Mouse (Mus musculus): ENCODE data around the gene Ptprh.

The Ptprh gene

GRCm38 (mm10) chr7:4603873-4604272, at the start of gene Ptprh:
Gene Ptprh (minus strand): TSS chr7:4604041.
- no peak for DNase-seq (ENCODE audit: low spot score)

- DNase-seq (ENCODE audit: low spot score): no peak
Observed at GRCm38 (mm10) chr7:4653351-4653750, 49.5 kb upstream of the Ptprh start.

- no peak for DNase-seq (ENCODE audit: low spot score)
Observed at GRCm38 (mm10) chr7:4652726-4653125, 48.9 kb upstream of the Ptprh start.

- DNase-seq (ENCODE audit: low spot score): no peak
Observed at GRCm38 (mm10) chr7:4651581-4651980, 47.7 kb upstream of the Ptprh start.

- no peak for DNase-seq (ENCODE audit: low spot score)
Observed at GRCm38 (mm10) chr7:4647992-4648391, 44.2 kb upstream of the Ptprh start.

GRCm38 (mm10) chr7:4647291-4647690, 43.5 kb upstream of the Ptprh start:
- no peak for DNase-seq (ENCODE audit: low spot score)

GRCm38 (mm10) chr7:4646806-4647205, 43.0 kb upstream of the Ptprh start:
- no peak for DNase-seq (ENCODE audit: low spot score)

GRCm38 (mm10) chr7:4643225-4643624, 39.4 kb upstream of the Ptprh start:
- DNase-seq (ENCODE audit: low spot score): no peak

- no peak for DNase-seq (ENCODE audit: low spot score)
Observed at GRCm38 (mm10) chr7:4641956-4642355, 38.1 kb upstream of the Ptprh start.

- no peak for DNase-seq (ENCODE audit: low spot score)
Observed at GRCm38 (mm10) chr7:4641155-4641554, 37.3 kb upstream of the Ptprh start.

GRCm38 (mm10) chr7:4636179-4636578, 32.3 kb upstream of the Ptprh start:
- no peak for DNase-seq (ENCODE audit: low spot score)

- DNase-seq (ENCODE audit: low spot score): no peak
Observed at GRCm38 (mm10) chr7:4631031-4631430, 27.2 kb upstream of the Ptprh start, which contains the start of gene Tmem86b. Gene Tmem86b (minus strand): TSS chr7:4631422.

- no peak for DNase-seq (ENCODE audit: low spot score)
Observed at GRCm38 (mm10) chr7:4630198-4630597, 26.4 kb upstream of the Ptprh start.

GRCm38 (mm10) chr7:4629586-4629985, 25.7 kb upstream of the Ptprh start:
- no peak for DNase-seq (ENCODE audit: low spot score)

- DNase-seq (ENCODE audit: low spot score): no peak
Observed at GRCm38 (mm10) chr7:4625928-4626327, 22.1 kb upstream of the Ptprh start.

- DNase-seq (ENCODE audit: low spot score): no peak
Observed at GRCm38 (mm10) chr7:4624343-4624742, 20.5 kb upstream of the Ptprh start.

GRCm38 (mm10) chr7:4623544-4624189, 19.8 kb upstream of the Ptprh start:
- DNase-seq (ENCODE audit: low spot score): no peak

GRCm38 (mm10) chr7:4619979-4620378, 16.1 kb upstream of the Ptprh start:
- peak; percentile 28 for DNase-seq (ENCODE audit: low spot score)

GRCm38 (mm10) chr7:4613740-4614403, 10.0 kb upstream of the Ptprh start:
- DNase-seq (ENCODE audit: low spot score): no peak

- no peak for DNase-seq (ENCODE audit: low spot score)
Observed at GRCm38 (mm10) chr7:4612956-4613355, 9.1 kb upstream of the Ptprh start.

- no peak for DNase-seq (ENCODE audit: low spot score)
Observed at GRCm38 (mm10) chr7:4612386-4612785, 8.5 kb upstream of the Ptprh start.

- DNase-seq (ENCODE audit: low spot score): no peak
Observed at GRCm38 (mm10) chr7:4611921-4612341, 8.1 kb upstream of the Ptprh start.

GRCm38 (mm10) chr7:4611511-4611910, 7.7 kb upstream of the Ptprh start:
- DNase-seq (ENCODE audit: low spot score): no peak

- DNase-seq (ENCODE audit: low spot score): no peak
Observed at GRCm38 (mm10) chr7:4608002-4608401, 4.2 kb upstream of the Ptprh start.

Measured in testis, postnatal 14 days (tissue).